Mouse (Mus musculus) thymus, postnatal 0 days (tissue): ENCODE results near the gene Pacsin3. TPM values are rescaled to one million over a fixed set of nuclear protein-coding genes. Genes with fewer than 3 reads are reported as not detected.

Experiments used
- DNase-seq: peaks from one replicate; pipeline ENCODE4 v3.0.0-alpha.2; 2015; ENCODE audit warnings: low spot score
- polyA plus RNA-seq: library from polyadenylated mRNA; unstranded; fragments of >200 nt; fragmentation: Nextera tagmentation; extraction: Ambion mirVana; gene quantifications from 2 replicates; pipeline ENCODE4 v1.2.1, GENCODE M21; 2015

The Pacsin3 gene
- polyA plus RNA-seq, 1 experiment from 2014 or later, result 4.3 TPM

DNA sequence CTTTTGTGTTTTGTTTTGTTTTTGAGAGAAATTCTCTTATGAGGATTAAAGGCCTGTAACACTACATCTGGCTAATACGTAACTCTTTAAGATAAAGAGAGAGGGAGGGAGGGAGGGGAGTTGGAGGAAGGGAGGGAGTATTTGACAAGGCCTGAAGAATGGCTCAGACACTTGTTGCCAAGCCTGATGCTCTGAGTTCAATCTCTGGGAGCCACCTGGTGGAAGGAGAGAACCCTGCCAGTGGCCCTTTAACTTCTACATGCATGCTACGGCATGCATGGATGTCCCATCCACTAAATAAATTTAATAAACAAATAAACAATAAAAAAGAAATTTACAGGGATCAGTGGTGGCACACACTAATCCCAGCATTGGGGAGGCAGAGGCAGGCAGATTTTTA lies 46.1 kb downstream of the Pacsin3 start:
- no peak for DNase-seq

DNA sequence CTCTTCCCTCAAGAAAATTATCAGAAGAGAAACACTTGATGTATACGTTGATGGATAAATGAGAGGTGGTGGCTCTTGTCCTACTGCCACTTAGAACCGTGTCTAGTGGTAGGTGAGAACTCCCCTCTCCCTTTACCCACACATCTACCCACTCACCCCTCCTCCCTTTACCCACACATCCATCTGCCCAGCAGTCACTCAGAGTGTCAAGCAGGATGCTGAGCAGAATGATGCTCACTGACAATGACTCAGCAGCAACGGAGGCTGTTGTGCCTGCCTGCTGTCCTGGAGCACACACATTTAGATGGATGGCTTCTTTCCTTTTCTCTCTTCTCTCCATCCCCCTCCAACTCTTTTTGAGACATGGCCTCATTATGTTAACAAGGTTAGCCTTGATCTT lies 47.1 kb downstream of the Pacsin3 start:
- DNase-seq, result no peak

- DNase-seq, result no peak
Measured at GRCm38 (mm10) chr2:91305926-91306325, 50.2 kb downstream of the Pacsin3 start.

- no peak for DNase-seq
Measured at GRCm38 (mm10) chr2:91306589-91306988, 50.8 kb downstream of the Pacsin3 start.

DNA sequence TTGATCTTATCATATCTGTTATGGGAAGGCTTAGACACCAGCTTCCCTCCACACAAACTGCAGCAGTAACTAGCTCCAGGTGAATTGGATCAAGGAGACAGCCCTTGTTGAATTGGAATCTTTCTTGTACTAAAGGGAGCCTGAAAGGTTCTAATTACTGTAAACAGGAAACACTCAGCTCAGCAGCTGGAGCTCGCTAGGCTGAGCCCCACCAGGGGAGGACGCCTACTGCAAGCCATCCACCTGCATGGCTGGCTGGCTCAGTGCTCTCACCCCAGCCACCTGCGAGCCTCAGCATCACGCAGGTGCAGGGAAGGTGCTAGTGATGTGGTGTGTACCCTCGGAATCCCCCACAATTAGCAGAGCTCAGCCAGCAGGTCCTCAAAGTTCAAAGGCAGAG lies 52.9 kb downstream of the Pacsin3 start:
- peak; percentile 89 for DNase-seq

GRCm38 (mm10) chr2:91309546-91309945 lies 53.8 kb downstream of the Pacsin3 start:
- no peak for DNase-seq

DNA sequence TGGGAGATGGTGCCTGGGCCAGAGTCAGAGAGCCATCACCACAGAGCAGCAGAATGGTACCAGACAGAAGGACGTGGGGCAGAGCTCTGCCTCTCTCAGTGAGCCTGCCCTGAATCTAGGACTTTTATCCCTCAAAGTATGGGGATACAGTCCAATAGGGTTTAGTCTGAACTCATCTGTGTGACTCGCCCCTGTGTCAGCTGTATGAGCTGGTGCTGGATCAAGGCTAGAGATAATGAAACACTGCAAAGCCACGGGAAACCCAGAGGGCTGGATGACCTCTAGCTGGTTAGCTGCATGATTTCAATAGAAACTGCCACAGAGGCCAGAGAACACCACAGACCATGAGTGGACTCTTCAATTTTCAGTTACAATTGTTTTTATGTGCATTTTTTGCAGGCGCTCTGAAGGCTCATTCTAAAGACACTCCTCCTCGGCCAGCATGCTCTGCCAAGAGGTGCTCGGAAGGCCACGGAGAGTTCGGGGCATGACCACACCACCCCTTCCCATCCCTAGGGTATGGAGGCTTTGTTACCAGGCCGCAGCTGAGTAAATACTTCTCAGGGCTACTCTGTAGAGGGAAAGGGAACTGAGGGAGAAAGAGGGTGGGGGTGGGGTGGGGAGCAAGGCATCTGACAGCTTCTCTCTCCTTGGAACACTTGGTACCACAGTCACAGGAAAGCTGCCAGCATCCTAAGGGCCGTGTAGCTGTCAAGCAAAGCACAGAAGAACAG lies 57.0 kb downstream of the Pacsin3 start:
- no peak for DNase-seq

DNA sequence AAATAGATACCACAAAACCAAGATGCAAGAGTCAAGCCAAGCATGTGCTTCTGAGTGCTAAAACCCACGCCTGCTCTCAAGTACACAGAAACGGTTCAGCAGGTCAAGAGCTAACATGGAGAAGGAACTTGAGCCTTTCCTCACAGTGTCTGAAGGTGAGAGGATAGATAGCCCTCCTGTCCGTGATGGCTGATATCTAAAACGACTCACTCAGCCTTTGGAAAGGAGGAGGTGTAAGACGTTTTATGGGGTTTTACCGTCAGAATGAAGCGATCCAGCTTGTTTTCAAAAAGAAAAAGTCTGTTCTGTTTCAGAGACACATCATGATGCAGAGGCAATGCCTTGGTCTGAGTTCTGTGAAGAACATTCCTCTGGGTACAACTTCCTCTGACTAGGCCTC lies 58.4 kb downstream of the Pacsin3 start:
- DNase-seq, result no peak

Other genes with a start within 250 kb of the Pacsin3 start
- gene Rapsn, start 220.3 kb upstream of the Pacsin3 start, polyA plus RNA-seq, result 8.3 TPM in 2 replicates
- 302 and 307 TPM in 2 replicates for gene Psmc3, start 201.9 kb upstream of the Pacsin3 start, polyA plus RNA-seq
- gene Slc39a13, start 185.5 kb upstream of the Pacsin3 start, polyA plus RNA-seq, result 15.1 and 16.4 TPM in 2 replicates
- 13.8 and 14.0 TPM in 2 replicates for gene Spi1, start 173.6 kb upstream of the Pacsin3 start, polyA plus RNA-seq
- 0.18 and 0.36 TPM in 2 replicates for gene Mybpc3, start 137.8 kb upstream of the Pacsin3 start, polyA plus RNA-seq
- gene Madd, start 72.1 kb upstream of the Pacsin3 start, polyA plus RNA-seq, result 15.9 and 27.0 TPM in 2 replicates
- 7.2 and 9.6 TPM in 2 replicates for gene Nr1h3, start 53.1 kb upstream of the Pacsin3 start, polyA plus RNA-seq
- 15.5 and 15.6 TPM in 2 replicates for gene Acp2, start 53.1 kb upstream of the Pacsin3 start, polyA plus RNA-seq
- gene Ddb2, start 19.0 kb upstream of the Pacsin3 start, polyA plus RNA-seq, result 33.7 and 35.8 TPM in 2 replicates
- 95.7 and 99.8 TPM in 2 replicates for gene Arfgap2, start 9.0 kb downstream of the Pacsin3 start, polyA plus RNA-seq
- 24.5 and 25.2 TPM in 2 replicates for gene 1110051M20Rik, start 188.8 kb downstream of the Pacsin3 start, polyA plus RNA-seq
- gene Lrp4, start 201.6 kb downstream of the Pacsin3 start, polyA plus RNA-seq, result 2.0 and 2.4 TPM in 2 replicates